Mouse (Mus musculus) midbrain, postnatal 0 days (tissue): ENCODE data around the gene Fhdc1. TPM values are rescaled to one million over a fixed set of nuclear protein-coding genes. Genes with fewer than 3 reads are reported as not detected.

ENCODE experiments used
- ATAC-seq: fragments of 200-750 bp; cut with Nextera tagmentation; 2 replicates; pipeline ENCODE4 v1.8.0; 2017; ENCODE audit warnings: moderate number of reproducible peaks, mild to moderate bottlenecking, moderate TSS enrichment, moderate library complexity; ENCODE audit not compliant: low FRiP score
- DNase-seq: peaks from one replicate; pipeline ENCODE4 v3.0.0-alpha.2; 2015; ENCODE audit warnings: low spot score
- H3K27ac ChIP-seq: fragments of 300-500 bp; sonication (generic); 2 replicates; pipeline ENCODE4 v1.5.1; 2014; ENCODE audit warnings: low read depth, mild to moderate bottlenecking, low read length, mixed read lengths
- H3K27me3 ChIP-seq: fragments of 300-500 bp; sonication (generic); 2 replicates; pipeline ENCODE4 v1.6.1; 2014; ENCODE audit warnings: low read length, control low read depth, mixed read lengths; ENCODE audit not compliant: insufficient read depth
- H3K36me3 ChIP-seq: fragments of 300-500 bp; sonication (generic); 2 replicates; pipeline ENCODE4 v1.6.1; 2014; ENCODE audit warnings: low read length, control low read depth, mixed read lengths; ENCODE audit not compliant: insufficient read depth
- H3K4me1 ChIP-seq: fragments of 300-500 bp; sonication (generic); 2 replicates; pipeline ENCODE4 v1.6.1; 2014; ENCODE audit warnings: mild to moderate bottlenecking, control low read depth, antibody characterized with exemption, low read length, mixed read lengths; ENCODE audit not compliant: insufficient read depth
- H3K4me2 ChIP-seq: fragments of 300-500 bp; sonication (generic); 2 replicates; pipeline ENCODE4 v1.6.1; 2014; ENCODE audit warnings: low read depth, mild to moderate bottlenecking, low read length, mixed read lengths; ENCODE audit not compliant: poor library complexity, severe bottlenecking
- H3K4me3 ChIP-seq: fragments of 300-500 bp; sonication (generic); 2 replicates; pipeline ENCODE4 v1.5.1; 2014; ENCODE audit warnings: low read depth, mild to moderate bottlenecking, low read length, moderate library complexity
- H3K9ac ChIP-seq: fragments of 300-500 bp; sonication (generic); replicated peaks from 2 replicates; pipeline ENCODE4 v1.6.1; 2014; ENCODE audit warnings: mild to moderate bottlenecking, low read length, moderate library complexity, mixed read lengths; ENCODE audit not compliant: poor library complexity, severe bottlenecking
- H3K9me3 ChIP-seq: fragments of 300-500 bp; sonication (generic); 2 replicates; pipeline ENCODE4 v1.6.1; 2016; ENCODE audit warnings: low read length, control low read depth
- CTCF ChIP-seq: IDR thresholded peaks from 2 replicates; pipeline ENCODE4 v1.5.1; 2016; ENCODE audit warnings: antibody characterized with exemption, mild to moderate bottlenecking
- WGBS: fragments of 180-500 bp; shearing (Covaris S2); extraction: QIAGEN DNeasy Blood & Tissue Kit; methylation state at CpG from one replicate; pipeline ENCODE4 v1.1.7; 2014; 5-methylcytosine and 5-hydroxymethylcytosine counted together
- polyA plus RNA-seq: library from polyadenylated mRNA; unstranded; fragments of >200 nt; fragmentation: Nextera tagmentation; extraction: Ambion mirVana; gene quantifications from 2 replicates; pipeline ENCODE4 v1.2.1, GENCODE M21; 2015
- total RNA-seq: library from RNA; depleted of rRNA; stranded (reverse); fragments of >200 nt; gene quantifications from 2 replicates; pipeline ENCODE4 v1.2.3, GENCODE M21; 2014

Gene Fhdc1
- total and polyA plus RNA-seq, 2 experiments from 2014 or later, result 3.0 to 3.7 TPM

- WGBS, result 70% methylated on average over 13 of the region's 13 CpGs
- H3K9me3 ChIP-seq, result no peaks in the 10 kb centered on the region
- no peak overlapping the region for H3K4me2 ChIP-seq
- no peak for TF ChIP-seq CTCF
- H3K4me3 ChIP-seq, result no peak overlapping the region
- H3K27ac ChIP-seq, result no peak overlapping the region
- H3K36me3 ChIP-seq, result no peaks in the 10 kb centered on the region
- H3K9ac ChIP-seq, result no peak overlapping the region
- H3K27me3 ChIP-seq, result no peaks in the 10 kb centered on the region
- H3K4me1 ChIP-seq, result peaks cover 4% of the 10 kb centered on the region; the same call in 1 of the 2 replicates
- ATAC-seq (no peak), DNase-seq (no peak)
These were observed 71.3 kb downstream of the Fhdc1 start for GRCm38 (mm10) chr3:84408756-84409473.

DNA sequence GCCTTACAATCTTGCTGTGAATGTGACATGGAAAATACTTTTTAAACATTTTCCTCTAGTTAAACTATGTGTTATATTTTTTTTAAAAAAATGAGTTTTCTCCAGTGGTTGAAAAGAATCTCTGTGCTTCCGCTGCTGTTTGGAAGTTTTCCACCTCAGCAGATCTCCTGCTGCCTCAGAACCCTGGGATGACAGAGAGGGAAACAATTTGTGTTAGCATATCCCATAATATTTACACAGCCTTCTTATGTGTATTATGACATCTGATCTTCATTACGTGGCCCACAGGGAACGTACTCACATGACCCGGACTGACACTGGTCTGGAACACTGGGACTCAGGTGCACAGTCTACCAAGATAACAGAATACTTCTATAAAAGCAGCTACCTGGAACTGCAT lies 74.7 kb downstream of the Fhdc1 start:
- Histone ChIP-seq H3K36me3 (no peaks in the 10 kb centered on the region), H3K4me3 (no peak overlapping the region), H3K27me3 (no peaks in the 10 kb centered on the region), H3K9me3 (no peaks in the 10 kb centered on the region), H3K4me2 (no peak overlapping the region), H3K9ac (no peak overlapping the region), H3K27ac (no peak overlapping the region), H3K4me1 (peaks cover 5% of the 10 kb centered on the region; the same call in 1 of the 2 replicates)
- ATAC-seq, result no peak
- no peak for TF ChIP-seq CTCF
- WGBS, result 91% methylated on average over 4 of the region's 4 CpGs
- DNase-seq, result no peak

DNA sequence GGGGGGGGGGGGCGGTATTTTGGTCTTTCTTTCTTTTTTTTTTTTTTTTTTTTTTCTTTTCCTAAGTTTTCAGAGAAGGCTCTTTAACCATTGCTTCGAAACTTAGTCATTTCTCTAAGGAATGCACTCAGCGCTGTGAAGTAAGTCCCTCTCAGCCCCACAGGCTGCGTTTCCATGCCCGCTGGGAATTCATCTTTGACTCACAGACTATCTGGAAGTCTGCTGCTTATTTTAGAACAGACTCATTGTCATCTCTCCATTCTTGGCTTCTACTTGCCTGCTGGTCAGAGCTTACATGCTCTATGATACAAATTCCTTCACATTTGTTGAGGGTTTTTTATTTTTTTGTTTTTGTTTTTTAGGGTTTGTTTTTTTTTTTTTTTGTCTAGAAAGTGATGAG lies 76.8 kb downstream of the Fhdc1 start:
- WGBS, result 16% methylated on average over 5 of the region's 5 CpGs
- ATAC-seq (no peak), DNase-seq (peak; percentile 12)
- Histone ChIP-seq H3K9me3 (no peaks in the 10 kb centered on the region), H3K4me2 (no peak overlapping the region), H3K4me3 (no peak overlapping the region), H3K9ac (no peak overlapping the region), H3K27me3 (no peaks in the 10 kb centered on the region), H3K27ac (no peak overlapping the region), H3K4me1 (peaks cover 5% of the 10 kb centered on the region; the same call in 1 of the 2 replicates), H3K36me3 (no peaks in the 10 kb centered on the region)
- no peak for TF ChIP-seq CTCF

GRCm38 (mm10) chr3:84402716-84403115 lies 77.5 kb downstream of the Fhdc1 start:
- Histone ChIP-seq H3K27me3 (no peaks in the 10 kb centered on the region), H3K36me3 (no peaks in the 10 kb centered on the region), H3K9me3 (no peaks in the 10 kb centered on the region), H3K27ac (no peak overlapping the region), H3K4me2 (no peak overlapping the region), H3K9ac (no peak overlapping the region), H3K4me3 (no peak overlapping the region), H3K4me1 (peaks cover 5% of the 10 kb centered on the region; the same call in 1 of the 2 replicates)
- TF ChIP-seq CTCF, result no peak
- ATAC-seq, result no peak
- no peak for DNase-seq
- WGBS, result 10% methylated on average over 2 of the region's 2 CpGs

GRCm38 (mm10) chr3:84397976-84398375 lies 82.3 kb downstream of the Fhdc1 start:
- 32% methylated on average over 4 of the region's 4 CpGs for WGBS
- H3K4me1 ChIP-seq, result no peaks in the 10 kb centered on the region
- no peak for TF ChIP-seq CTCF
- no peak overlapping the region for H3K27ac ChIP-seq
- no peaks in the 10 kb centered on the region for H3K36me3 ChIP-seq
- DNase-seq, result peak; percentile 36
- H3K4me3 ChIP-seq, result no peak overlapping the region
- ATAC-seq, result no peak
- no peaks in the 10 kb centered on the region for H3K27me3 ChIP-seq
- no peak overlapping the region for H3K4me2 ChIP-seq
- no peak overlapping the region for H3K9ac ChIP-seq
- no peaks in the 10 kb centered on the region for H3K9me3 ChIP-seq

DNA sequence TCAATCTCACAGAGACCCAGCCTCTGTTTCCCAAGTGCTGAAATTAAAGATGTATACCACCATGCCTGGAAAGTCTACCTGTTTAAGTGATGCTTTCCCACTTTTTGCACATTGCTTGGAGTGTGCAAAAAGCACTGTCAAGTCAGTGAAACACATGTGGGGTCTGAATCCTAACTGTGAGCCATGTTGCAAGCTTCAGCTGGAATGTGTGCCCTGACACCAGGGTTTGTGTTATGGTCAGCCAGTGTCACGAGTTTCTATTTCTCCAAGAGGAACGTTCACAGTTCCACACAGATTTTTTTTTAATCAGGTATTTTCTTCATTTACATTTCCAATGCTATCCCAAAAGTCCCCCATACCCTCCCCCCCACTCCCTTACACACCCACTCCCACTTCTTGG lies 84.0 kb downstream of the Fhdc1 start:
- Histone ChIP-seq H3K27me3 (no peaks in the 10 kb centered on the region), H3K27ac (no peak overlapping the region), H3K4me1 (no peaks in the 10 kb centered on the region), H3K4me3 (no peak overlapping the region), H3K9me3 (no peaks in the 10 kb centered on the region), H3K4me2 (no peak overlapping the region), H3K36me3 (no peaks in the 10 kb centered on the region), H3K9ac (no peak overlapping the region)
- TF ChIP-seq CTCF, result no peak
- WGBS, result 90% methylated on average over 2 of the region's 2 CpGs
- ATAC-seq (no peak), DNase-seq (no peak)
